Mouse (Mus musculus): ENCODE measurements around the gene Hist1h2bg.

Gene Hist1h2bg

DNA sequence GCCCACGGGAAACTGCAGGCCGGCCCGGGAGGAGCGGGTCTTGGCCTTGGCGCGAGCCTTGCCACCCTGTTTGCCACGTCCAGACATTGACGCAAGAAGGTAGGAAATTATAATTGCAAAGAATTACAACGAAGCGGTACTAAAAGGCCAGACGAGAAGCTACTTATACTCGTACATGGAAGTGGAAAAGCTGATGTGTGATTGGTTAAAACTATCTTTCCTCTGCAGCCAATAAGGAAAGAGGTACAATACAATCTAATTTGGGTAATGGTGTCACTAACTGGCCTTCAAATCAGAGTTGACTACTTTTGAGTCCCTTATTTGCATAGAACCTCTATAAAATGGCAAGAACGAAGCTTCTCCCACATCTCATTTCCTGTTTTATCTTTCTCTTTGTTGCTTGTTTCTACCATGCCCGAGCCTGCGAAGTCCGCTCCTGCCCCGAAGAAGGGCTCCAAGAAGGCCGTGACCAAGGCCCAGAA lies at the start of gene Hist1h2bg, which contains the start of gene Hist1h2ae:
TSS of gene Hist1h2bg (plus strand) at position 375 of the 482 bp plus-strand sequence.
TSS of gene Hist1h2ae (minus strand) at position 199 of the 482 bp plus-strand sequence.
- DNase-seq: peak; percentile 51 to 60

DNA sequence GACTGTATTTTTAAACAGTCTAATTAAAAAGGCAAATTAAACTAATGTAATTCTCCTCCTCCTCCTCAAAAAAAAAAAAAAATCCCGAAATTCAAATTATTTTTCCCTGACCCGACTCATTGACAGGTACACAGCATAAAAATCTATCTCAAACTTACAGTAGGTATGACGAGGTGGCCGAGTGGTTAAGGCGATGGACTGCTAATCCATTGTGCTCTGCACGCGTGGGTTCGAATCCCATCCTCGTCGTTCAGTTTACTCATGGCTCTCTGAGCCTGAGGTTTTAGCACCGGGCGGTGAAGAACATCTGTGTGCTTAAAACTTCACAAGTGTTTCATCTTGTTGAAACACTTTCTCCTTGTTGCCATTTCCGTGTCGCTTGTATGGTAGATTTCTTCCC lies 49.5 kb upstream of the Hist1h2bg start:
- DNase-seq: peak; percentile 79 to 81

DNA sequence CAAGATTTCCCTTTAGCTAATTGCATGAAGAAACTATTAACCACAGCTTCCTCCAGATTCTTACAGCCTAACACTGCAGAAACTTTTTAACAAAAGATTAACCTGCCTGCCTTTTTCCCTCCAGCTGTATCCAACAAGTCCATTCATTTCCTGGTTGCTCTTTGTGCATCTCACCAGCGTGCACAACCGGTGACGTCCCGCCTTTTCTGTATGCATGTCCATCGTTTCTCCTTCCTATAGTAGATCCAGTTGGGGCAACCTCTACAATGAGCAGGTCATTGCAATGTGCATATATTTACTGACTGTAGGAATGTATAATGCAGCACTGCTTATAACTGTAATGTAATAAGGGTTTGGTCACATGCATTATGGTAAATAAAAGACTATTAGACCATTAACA lies 47.2 kb upstream of the Hist1h2bg start:
- DNase-seq: no peak

DNA sequence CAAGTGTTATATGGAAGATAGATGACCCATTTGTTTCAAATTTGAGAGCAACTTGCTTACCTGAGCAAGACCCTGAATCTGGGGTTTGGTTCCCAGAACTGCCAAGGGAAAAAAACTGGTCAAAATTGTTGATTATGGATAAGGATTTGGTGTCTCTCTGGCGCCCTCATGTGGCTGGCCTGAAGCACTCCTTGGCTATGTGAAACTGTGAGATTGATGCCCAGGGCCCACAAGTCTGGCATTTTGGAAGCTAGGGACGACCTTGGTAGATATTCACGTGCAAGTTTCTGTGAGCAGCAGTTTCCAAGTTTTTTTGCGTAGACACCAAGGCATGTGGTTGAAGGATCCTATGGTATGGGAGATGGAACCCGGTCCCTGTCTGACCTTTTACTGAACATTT lies 46.5 kb upstream of the Hist1h2bg start:
- DNase-seq: peak; percentile 52 to 69

DNA sequence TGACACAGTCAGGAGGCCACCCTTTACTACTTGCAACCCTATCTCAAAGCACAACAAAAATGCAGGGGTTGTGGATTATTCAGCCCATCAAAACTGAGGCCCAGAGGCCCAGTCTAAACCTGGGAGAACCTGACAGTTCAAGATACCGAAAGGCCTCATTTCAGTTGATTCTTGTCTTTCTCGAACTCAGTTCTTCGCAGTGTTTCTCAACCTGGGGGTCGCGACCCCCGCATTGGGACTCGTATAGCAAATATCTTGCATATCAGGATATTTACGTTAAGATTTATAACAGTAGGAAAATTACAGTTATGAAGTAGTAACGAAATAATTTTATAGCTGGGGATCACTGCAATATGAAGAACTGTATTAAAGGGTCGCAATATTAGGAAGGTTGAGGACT lies 45.3 kb upstream of the Hist1h2bg start:
- no peak for DNase-seq

DNA sequence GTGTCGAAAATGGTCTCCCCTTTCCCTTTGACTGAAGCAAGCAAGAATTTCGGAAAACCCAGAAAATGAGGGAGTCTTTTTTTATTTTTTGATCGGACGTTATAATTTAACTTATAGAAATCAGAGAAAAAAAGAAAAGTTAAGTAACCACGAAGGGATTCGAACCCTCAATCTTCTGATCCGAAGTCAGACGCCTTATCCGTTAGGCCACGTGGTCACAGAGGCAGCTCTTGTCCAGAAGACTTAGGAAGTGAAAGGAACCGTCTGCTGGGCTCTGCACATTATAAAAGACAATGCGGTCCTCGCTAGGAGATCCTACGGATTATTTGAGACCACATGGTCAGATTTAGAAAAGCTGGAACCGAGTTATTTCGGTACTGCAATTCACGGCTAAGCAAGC lies 44.9 kb upstream of the Hist1h2bg start:
- DNase-seq: peak; percentile 88 to 91

DNA sequence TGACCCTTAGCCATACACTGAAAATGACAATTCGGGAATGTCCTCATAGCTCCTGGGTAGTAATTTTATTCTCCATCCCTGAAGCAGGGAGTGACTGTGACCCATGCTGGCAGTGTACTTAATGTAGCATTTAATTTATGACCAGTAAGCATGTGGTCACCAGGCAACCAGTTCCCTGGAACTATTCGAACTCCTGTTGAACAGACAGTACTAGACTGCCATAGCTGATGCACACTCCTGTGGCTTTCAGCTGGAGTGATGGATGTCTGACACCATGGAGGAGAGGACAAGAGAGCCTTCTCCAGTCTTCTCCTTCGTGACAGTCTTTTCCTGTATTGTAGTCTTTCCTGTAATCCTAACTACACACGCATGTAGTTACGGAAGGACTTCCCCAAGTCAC lies 42.2 kb upstream of the Hist1h2bg start:
- DNase-seq: no peak

DNA sequence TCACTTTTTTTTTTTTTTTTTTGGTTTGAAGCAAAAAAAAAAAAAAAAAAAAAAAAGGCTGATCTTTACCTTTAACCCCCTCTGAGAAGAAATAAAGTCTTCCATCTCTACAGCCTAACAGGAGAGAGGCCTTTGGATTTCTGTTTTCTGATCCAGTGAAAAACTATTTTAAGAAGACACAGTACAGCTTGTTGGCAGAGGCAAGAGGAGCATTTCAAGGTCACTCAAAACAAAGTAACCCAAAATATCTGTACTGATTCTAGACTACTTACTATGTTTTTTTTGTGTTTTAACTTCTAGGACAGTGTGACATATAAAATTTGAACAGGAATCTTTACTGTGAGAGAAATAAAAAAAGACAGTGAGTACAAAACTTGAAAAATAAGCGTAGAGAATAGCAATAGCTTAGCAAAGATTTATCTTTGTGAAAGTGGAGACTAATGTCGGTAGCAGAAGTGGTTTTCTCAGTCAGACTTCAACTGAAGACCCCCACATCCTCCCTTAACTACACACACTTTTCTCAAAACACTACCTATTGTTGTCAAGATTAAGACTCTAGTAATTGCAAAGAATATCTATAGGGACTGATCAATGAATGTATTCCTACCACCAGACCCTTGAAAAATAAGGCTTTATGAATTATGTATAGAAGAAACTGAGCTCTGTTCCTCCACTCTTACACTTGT lies 41.6 kb upstream of the Hist1h2bg start:
- DNase-seq: no peak

DNA sequence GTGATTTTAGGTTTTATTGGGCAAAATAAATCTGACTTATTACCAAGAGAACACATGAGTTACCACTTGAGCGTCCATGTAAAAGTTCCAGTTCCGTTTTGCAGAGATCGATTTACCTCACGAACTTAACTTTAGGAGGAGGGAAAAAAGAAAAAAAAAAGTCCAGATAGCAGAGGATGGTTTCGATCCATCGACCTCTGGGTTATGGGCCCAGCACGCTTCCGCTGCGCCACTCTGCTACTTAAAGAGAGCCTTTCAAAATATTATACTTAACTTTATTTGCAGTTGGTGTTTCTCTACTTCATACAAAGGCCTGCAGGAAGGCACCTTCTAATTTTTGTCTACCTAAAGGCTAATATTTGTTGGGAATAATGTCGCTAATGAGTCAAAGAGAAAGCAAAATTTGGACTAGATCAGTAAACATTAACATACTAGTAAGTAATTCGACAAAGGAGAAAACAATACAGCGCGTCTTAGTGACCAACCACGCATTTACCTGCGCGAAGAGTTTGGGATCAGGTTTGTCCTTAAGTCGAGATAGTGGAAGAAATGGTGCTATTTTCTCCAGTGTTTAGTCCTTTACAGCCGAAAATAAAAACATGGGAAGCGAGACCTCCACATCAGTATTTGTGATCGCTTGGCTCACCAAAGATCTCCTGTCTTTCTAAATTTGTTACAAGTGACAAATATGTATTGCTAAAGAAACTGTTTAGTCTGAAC lies 40.9 kb upstream of the Hist1h2bg start:
- DNase-seq: peak; percentile 58 to 63

DNA sequence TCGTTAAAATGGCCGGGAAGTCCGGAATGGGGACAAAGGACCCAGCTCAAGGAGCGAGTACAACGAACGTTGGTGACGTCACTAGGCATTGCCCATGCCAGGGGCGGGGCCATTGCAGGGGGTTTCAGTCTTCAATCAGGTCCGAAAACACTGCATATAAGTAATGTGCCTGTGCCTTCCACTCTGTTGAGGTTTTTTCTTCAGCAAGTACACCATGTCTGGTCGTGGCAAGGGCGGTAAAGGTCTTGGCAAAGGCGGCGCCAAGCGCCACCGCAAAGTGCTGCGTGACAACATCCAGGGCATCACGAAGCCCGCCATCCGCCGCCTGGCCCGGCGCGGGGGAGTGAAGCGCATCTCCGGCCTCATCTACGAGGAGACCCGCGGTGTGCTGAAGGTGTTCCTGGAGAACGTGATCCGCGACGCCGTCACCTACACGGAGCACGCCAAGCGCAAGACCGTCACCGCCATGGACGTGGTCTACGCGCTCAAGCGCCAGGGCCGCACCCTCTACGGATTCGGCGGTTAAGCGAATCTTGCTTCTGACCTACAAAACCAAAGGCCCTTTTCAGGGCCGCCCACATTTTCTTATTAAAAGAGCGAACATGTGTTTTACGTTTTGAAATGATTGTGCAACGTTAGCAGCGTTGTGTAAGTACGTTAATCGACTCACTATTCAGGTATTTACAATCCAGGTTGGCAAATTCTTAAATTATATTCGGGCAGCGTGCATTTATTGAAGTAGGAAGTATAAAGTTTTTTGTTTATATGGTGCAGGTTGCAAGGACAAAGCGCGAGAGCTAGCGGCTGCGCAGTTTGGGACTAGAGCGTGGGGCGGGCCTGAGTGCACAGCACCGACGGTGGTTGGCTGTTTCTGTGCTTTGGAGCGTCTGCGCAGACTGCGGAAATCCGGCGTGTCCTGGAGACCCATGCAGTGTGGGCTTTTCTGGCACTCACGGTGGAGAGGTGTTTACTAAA lies 40.0 kb upstream of the Hist1h2bg start, which contains the start of gene Hist1h4h:
TSS of gene Hist1h4h (plus strand) at position 150 of the 975 bp plus-strand sequence.
- DNase-seq: peak; percentile 97 to 98

DNA sequence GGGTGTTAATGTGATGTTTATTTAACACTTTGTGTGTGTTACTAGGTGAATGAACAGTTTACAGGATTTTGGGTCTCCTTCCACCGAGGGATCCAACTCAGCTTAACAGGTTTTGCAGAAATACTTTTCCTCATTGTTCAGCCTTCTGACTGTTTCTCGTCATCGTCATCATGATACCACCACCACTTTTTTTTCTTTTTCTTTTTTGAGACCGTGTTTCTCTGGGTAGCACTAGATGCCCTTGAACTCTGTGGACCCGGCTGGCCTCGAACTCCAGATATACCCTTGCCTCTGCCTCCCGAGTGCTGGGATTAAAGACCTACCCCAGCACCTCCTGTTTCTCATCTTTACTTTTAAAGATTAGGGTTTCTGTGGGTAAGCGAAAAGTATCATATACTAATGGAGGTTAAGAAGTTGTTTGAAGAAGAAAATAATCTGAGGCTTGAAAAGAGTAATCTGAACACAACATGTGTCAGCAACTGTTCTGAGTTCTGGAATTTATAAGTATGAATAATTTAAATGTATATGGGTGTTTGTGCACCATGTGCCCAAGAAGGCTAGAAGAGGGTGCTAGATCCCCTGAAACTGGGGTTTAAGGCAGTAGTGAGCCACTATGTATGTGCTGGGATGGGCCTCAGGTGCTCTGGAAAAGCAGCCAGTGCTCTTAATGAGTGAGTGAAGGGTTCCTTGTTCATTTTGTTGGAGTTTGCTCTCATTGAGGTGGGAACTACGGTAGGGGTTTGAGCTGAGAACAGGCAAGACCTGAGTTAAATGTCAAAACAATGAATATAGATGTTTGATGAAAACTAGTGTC lies 38.7 kb upstream of the Hist1h2bg start:
- DNase-seq: no peak

DNA sequence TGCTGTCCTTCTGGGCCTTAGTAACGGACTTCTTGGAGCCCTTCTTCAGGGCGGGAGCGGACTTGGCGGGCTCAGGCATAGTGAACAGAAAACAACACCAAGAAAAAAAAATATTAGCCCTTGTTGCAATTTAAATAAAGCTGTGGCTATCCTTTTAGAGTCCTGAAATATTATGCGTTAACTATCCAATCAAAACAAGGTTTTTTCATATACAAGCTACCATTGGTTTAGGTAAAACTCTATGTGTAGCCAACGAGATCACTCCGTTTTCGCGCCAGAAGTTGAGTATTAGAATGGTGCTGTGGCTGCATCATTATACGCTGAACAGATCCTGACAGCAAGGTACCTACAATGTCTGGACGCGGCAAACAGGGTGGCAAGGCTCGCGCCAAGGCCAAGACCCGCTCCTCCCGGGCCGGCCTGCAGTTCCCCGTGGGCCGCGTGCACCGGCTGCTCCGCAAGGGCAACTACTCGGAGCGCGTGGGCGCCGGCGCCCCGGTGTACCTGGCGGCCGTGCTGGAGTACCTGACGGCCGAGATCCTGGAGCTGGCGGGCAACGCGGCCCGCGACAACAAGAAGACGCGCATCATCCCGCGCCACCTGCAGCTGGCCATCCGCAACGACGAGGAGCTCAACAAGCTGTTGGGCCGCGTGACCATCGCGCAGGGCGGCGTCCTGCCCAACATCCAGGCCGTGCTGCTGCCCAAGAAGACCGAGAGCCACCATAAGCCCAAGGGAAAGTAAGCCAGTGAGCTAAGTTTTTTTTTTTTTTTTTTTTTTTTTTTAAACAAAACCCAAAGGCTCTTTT lies 37.4 kb upstream of the Hist1h2bg start, which contains the start of gene Hist1h2af:
TSS of gene Hist1h2af (plus strand) at position 347 of the 808 bp plus-strand sequence.
- DNase-seq: peak; percentile 30 to 46

DNA sequence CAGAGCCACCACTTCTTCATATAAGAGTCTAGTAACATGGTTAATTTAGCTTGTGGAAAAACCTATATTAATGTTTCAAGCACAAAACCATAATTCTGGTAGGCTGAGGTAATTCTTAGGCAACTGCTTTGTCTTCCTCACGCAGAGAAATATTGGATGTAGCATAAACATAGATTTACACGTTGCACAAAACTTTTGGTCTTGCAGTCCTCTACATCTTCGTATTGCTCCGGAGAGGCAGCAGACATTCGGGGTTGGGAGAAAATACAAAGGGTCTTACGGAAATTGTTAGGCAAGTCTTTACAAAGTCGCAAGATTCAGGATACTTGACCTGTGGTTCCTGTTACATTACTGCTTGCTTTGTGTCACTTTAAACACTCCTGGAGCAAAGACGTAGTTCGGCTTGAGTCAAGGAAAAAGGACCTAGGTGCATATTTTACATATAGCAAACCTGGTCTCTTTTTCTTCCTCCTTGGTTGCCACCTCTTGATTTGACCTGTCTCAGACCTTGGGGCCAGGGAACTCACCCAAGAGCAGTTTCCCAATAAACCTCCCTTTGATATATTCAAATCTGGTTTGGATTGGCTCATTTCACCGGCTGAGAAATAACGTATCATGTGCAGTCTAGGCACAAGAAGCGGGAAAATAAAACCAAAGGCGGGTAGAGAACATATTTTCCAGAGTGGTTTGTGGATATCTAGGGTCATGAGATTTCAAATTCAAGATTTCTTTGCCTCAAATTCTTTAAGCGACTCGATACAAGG lies 36.6 kb upstream of the Hist1h2bg start:
- DNase-seq: peak in 1 of 2 experiments; percentile 17

DNA sequence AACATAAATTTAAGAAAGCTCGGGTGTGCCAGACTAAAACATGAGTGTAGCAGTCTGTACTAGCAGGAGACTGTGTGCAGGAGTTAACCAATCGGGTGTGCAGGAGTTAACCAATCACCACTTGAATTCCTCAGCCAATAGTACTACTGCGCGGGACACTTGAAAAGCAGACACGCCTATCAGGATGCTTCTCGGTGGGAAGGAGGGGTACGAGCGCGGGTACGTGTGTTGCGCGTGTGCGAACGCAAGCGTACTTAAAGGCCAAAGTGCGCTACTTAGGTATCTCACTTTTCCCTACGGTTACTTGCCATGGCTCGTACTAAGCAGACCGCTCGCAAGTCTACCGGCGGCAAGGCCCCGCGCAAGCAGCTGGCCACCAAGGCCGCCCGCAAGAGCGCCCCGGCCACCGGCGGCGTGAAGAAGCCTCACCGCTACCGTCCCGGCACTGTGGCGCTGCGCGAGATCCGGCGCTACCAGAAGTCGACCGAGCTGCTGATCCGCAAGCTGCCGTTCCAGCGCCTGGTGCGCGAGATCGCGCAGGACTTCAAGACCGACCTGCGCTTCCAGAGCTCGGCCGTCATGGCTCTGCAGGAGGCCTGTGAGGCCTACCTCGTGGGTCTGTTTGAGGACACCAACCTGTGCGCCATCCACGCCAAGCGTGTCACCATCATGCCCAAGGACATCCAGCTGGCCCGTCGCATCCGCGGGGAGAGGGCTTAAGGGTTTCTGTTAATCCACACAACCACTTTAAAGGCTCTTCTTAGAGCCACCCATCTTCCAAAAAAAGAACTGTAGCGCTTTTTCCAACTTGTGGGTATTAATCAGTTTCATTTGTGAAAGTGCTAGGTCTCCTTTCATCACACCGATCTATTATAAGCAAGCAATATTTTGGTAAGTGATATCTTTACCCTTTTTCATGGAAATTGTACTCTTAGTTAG lies 35.8 kb upstream of the Hist1h2bg start, which contains the start of gene Hist1h3g:
TSS of gene Hist1h3g (plus strand) at position 286 of the 939 bp plus-strand sequence.
- peak; percentile 82 to 88 for DNase-seq

DNA sequence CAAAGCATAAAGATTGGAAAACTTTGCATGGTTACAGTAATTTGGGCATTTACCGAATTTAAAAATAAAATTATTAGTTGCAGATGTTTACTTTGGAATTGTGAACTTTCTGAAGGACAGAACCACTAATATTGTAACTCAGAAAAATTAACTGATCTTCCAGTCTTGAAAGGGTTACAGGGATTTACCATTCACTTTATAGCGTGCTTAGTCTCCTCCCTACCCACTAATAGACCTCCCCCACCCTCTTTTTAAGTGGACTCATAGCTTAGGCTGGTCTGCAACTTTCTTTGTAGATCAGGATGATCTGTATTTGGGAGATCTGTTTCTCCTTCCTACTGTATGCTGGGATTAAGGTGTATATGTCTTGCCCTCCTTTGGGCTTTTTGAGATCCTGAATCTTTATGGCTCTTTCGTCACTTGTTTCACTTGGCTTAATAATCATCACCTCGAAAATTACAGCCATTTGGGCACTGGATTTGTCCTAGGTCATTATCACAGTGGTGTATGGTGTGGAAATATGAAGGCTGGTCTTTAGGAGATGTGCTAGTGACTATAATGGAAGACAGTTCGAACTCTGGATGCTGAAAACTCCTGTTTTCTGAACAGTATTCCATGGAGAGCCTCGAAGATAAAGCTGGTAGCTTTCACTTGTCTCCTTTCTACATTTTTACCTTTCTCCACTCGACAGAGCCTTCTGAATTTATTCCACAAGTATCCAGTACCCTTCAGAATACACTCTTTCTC lies 34.9 kb upstream of the Hist1h2bg start:
- DNase-seq: no peak

DNA sequence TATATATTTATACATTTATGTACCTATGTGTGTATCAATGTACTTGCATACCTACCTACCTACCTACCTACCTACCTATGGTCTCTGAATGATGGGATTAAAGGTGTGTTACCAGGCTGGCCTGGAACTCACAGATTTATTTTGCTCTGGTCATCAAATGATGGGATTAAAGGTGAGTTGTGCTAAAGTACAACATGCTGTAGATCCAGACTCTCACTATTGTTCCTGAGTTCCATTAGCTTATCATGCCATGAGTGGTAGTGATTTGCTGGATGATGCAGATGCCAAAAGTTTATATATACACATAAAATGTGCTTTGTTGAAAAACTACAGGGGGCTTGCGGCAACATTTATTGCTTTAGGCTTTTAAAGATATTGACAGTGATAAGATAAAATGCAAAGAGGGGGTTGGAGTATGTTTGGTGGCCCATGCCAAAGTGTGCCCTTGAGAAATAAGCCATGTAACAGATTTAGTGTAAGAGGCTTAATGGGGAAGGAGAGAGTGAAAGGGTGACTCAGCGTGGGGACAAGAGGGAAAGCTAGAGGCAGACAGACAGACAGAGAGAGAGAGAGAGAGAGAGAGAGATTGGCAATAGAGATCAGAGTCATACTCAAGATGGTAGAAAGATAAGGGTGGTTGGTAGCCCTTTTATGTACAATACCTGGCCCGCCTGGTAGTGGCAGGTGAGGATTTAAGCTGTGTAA lies 34.0 kb upstream of the Hist1h2bg start:
- DNase-seq: no peak

DNA sequence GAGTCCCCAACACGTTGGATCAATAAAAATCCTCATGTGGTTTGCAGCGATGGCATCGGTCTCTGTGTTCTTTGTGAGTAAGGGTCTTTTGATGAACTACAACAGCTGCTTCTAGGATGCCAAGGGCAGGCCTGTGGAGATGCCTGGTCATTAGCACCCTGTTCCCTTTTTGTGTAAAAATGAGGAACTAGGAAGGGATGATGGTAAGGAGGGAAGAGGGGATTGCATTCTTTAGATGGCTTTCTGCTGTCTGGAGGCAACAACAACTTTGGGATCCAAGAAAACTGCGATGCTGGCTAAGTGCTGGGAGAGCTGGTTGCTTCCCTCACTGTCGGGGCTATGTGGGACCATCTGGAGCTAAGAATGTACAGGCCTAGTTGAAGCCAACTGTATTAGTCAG lies 32.9 kb upstream of the Hist1h2bg start:
- no peak for DNase-seq
